Mouse (Mus musculus) hindbrain, embryonic 14.5 days (tissue): Measurements from ENCODE around the gene Tcf23. TPM values are rescaled to one million over a fixed set of nuclear protein-coding genes. Genes with fewer than 3 reads are reported as not detected.

Source experiments
- ATAC-seq: fragments of 200-750 bp; cut with Nextera tagmentation; 2 replicates; pipeline ENCODE4 v1.8.0; 2017; ENCODE audit warnings: moderate number of reproducible peaks, mild to moderate bottlenecking, moderate TSS enrichment, moderate library complexity; ENCODE audit not compliant: low FRiP score
- DNase-seq: peaks from one replicate; pipeline ENCODE4 v3.0.0-alpha.2; 2015; ENCODE audit warnings: low spot score
- H3K27ac ChIP-seq: fragments of 300-500 bp; sonication (generic); 2 replicates; pipeline ENCODE4 v1.5.1; 2014; ENCODE audit warnings: mild to moderate bottlenecking, moderate library complexity
- H3K27me3 ChIP-seq: fragments of 300-500 bp; sonication (generic); 2 replicates; pipeline ENCODE4 v1.6.1; 2014; ENCODE audit warnings: mild to moderate bottlenecking, low read length, mixed read lengths; ENCODE audit not compliant: control insufficient read depth, insufficient read depth
- H3K36me3 ChIP-seq: fragments of 300-500 bp; sonication (generic); replicated peaks from 2 replicates; pipeline ENCODE4 v1.6.1; 2014; ENCODE audit not compliant: control insufficient read depth, insufficient read depth
- H3K4me1 ChIP-seq: fragments of 300-500 bp; sonication (generic); replicated peaks from 2 replicates; pipeline ENCODE4 v1.6.1; 2014; ENCODE audit warnings: antibody characterized with exemption, low read length, mixed read lengths; ENCODE audit not compliant: control insufficient read depth, insufficient read depth
- H3K4me2 ChIP-seq: fragments of 300-500 bp; sonication (generic); replicated peaks from 2 replicates; pipeline ENCODE4 v1.6.1; 2014; ENCODE audit warnings: mild to moderate bottlenecking, moderate library complexity
- H3K4me3 ChIP-seq: fragments of 300-500 bp; sonication (generic); replicated peaks from 2 replicates; pipeline ENCODE4 v1.5.1; 2014; ENCODE audit warnings: mild to moderate bottlenecking, low read length
- H3K9ac ChIP-seq: fragments of 300-500 bp; sonication (generic); 2 replicates; pipeline ENCODE4 v1.6.1; 2014
- H3K9me3 ChIP-seq: fragments of 300-500 bp; sonication (generic); 2 replicates; pipeline ENCODE4 v1.6.1; 2016; ENCODE audit warnings: low read length; ENCODE audit not compliant: control insufficient read depth
- WGBS: fragments of 180-500 bp; shearing (Covaris S2); extraction: QIAGEN DNeasy Blood & Tissue Kit; methylation state at CpG from one replicate; pipeline ENCODE4 v1.1.7; 2014; 5-methylcytosine and 5-hydroxymethylcytosine counted together
- polyA plus RNA-seq: library from polyadenylated mRNA; unstranded; fragments of >200 nt; fragmentation: Nextera tagmentation; extraction: Ambion mirVana; gene quantifications from 2 replicates; pipeline ENCODE4 v1.2.1, GENCODE M21; 2014

Tcf23 gene
- polyA plus RNA-seq: 0.04 TPM in 1 of 2 replicates, not detected in the other

DNA sequence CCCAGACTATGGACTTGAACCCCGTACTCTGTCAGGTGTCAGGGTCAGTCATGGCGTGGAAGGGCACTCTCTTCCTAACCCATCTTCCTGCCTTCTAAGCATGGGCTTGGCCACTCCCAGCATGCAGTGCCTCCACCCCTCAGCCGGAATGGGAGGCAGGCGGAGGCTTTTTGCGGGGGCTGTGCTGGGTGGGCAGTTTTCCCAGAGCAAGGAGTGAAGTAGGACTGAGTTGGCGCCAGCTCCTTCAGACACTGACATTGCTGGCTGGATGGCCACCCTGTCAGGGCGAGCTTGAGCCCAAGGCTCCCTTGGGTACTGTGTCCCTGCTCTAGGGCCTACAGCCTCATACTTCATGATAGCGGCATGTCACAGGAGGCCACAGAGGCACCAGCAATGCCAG, at the start of gene Tcf23:
Tcf23 (plus strand) TSS at position 247 of the 400 bp plus-strand sequence.
- 81% methylated on average over 8 of the region's 8 CpGs for WGBS

DNA sequence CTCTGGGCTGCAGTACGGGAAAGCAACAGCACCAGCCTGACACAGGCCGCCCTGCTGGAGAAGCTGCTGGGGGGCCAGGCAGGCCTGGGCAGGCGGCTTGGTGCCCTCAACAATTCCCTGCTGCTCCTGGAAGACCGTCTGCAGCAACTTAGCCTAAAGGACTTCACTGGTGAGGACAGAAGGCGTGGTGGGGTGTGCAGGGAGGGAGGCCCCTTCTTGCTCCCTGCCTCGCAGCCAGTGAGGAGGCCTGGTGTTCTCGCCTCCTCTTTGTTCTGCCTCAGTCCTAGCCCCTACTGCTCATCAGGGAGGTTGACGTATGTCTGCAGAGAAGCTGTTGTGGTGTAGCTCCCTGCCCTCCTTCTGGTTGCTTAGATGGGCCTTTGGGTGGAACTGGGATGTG, 49.8 kb upstream of the Tcf23 start:
- no peak overlapping the region for H3K9ac ChIP-seq
- H3K9me3 ChIP-seq: no peaks in the 10 kb centered on the region
- 87% methylated on average over 8 of the region's 8 CpGs for WGBS
- no peak overlapping the region for H3K4me2 ChIP-seq
- no peak overlapping the region for H3K27ac ChIP-seq
- no peak for DNase-seq
- H3K36me3 ChIP-seq: no peaks in the 10 kb centered on the region
- H3K4me3 ChIP-seq: no peak overlapping the region
- peaks cover 27% of the 10 kb centered on the region for H3K4me1 ChIP-seq
- no peak for ATAC-seq
- no peaks in the 10 kb centered on the region for H3K27me3 ChIP-seq

More for the DNA sequence above, at the start of gene Tcf23:
- no peaks in the 10 kb centered on the region for H3K9me3 ChIP-seq
- no peak for DNase-seq
- no peaks in the 10 kb centered on the region for H3K27me3 ChIP-seq
- no peak within 1 kb of the TSS for H3K9ac ChIP-seq
- H3K4me1 ChIP-seq: no peaks in the 10 kb centered on the region
- no peaks in the 10 kb centered on the region for H3K36me3 ChIP-seq
- no peak within 1 kb of the TSS for H3K4me2 ChIP-seq
- no peak for ATAC-seq
- H3K4me3 ChIP-seq: no peak within 1 kb of the TSS
- H3K27ac ChIP-seq: no peak within 1 kb of the TSS

DNA sequence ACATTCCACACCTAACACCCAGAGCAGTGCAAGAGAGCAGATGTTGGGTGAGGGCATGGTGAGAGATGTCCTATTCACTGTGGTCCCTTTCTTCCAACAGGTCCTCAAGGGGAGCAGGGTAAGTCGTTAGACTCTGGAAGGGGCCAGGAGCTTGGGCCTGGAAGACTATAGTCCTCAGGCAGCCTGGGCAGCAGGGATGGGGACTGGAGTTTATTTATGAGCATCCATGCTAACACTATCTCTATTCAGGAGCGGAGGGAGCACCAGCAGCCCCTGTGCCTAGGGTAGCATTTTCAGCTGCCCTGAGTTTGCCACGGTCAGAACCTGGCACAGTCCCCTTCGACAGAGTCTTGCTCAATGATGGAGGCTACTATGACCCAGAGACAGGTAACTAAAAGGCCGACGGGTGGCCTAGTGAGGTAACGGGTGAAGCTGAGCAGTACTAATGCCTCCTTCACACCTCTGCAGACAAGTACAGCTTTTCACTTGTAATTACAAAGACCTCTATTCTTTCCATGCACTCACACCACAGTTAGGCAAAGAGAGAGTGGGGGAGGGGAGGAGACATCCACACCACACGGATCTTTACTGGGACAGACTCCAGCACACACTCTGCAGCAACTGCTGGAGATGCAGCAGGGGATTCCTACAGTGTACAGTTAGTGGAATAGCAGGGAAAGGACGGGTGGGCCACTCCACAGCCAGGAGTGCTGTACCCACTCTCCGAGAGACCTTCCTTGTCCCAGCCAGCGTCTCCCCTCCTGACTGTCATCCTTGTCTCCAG, 48.4 kb upstream of the Tcf23 start:
- ATAC-seq: no peak
- no peak for DNase-seq
- H3K27me3 ChIP-seq: no peaks in the 10 kb centered on the region
- no peak overlapping the region for H3K4me3 ChIP-seq
- H3K4me1 ChIP-seq: peaks cover 23% of the 10 kb centered on the region
- no peak overlapping the region for H3K27ac ChIP-seq
- no peak overlapping the region for H3K9ac ChIP-seq
- H3K36me3 ChIP-seq: no peaks in the 10 kb centered on the region
- WGBS: 74% methylated on average over 11 of the region's 11 CpGs
- no peak overlapping the region for H3K4me2 ChIP-seq
- H3K9me3 ChIP-seq: no peaks in the 10 kb centered on the region

DNA sequence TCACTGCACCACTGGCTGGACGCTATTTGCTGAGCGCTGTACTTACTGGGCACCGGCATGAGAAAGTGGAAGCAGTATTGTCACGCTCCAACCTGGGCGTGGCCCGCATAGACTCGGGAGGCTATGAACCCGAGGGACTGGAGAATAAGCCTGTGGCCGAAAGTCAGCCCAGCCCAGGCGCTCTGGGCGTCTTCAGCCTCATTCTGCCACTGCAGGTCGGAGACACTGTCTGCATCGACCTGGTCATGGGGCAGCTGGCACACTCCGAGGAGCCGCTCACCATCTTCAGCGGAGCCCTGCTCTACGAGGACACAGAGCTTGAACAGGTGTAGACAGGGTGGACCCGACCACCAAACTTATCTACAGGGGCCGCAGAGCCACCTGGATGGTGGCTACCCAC, 47.8 kb upstream of the Tcf23 start:
- no peak for DNase-seq
- Histone ChIP-seq H3K27me3 (no peaks in the 10 kb centered on the region), H3K9me3 (no peaks in the 10 kb centered on the region), H3K4me2 (peak overlapping the region; percentile 85; the same call in 1 of the 2 replicates), H3K4me1 (peaks cover 18% of the 10 kb centered on the region), H3K27ac (no peak overlapping the region), H3K36me3 (no peaks in the 10 kb centered on the region), H3K4me3 (no peak overlapping the region), H3K9ac (no peak overlapping the region)
- 61% methylated on average over 19 of the region's 19 CpGs for WGBS
- ATAC-seq: peak; percentile 12; the same call in 1 of the 2 replicates

DNA sequence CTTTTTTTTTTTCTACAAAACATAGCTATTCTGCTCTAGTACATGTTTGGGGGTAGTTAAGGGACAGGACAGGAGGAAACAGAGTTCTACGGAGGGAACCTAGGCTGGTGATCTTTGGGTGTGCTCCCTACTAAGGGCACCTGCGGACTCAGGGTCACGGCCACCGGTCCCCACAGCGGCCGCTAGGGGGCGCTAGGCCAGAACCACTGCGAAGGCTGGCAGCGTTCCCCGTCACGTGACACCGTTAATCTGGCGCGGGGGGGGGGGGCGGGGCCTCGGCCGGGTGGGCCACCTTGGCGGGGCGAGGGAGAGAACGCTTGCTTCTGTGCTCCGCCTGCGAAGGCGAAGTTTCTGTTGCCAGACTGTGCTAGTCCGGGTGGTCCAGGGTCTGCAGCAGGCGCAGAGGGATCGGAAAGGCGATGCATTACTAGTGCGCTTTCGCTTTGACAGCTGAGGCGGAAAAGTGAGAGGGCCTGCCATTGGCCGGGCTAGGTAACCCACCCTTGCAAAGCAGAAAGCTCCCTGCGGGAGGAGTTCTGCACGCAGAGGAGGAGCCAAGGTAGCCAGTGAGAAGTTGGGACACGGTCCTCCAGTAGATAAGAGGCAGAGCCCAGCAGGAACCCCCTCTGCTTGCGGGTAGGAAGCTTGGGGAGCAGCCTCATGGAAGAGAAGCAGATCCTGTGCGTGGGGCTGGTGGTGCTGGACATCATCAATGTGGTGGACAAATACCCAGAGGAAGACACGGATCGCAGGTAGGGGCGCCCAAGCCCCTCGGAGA, 47.0 kb upstream of the Tcf23 start, which contains the start of gene Khk:
Khk (plus strand) TSS at position 176 of the 778 bp plus-strand sequence.
- Histone ChIP-seq H3K36me3 (no peaks in the 10 kb centered on the region), H3K27me3 (no peaks in the 10 kb centered on the region), H3K9me3 (no peaks in the 10 kb centered on the region), H3K4me1 (peaks cover 12% of the 10 kb centered on the region), H3K9ac (peak within 1 kb of the TSS; percentile 53), H3K4me3 (peak within 1 kb of the TSS; percentile 45), H3K27ac (peak within 1 kb of the TSS; percentile 70; the same call in 1 of the 2 replicates), H3K4me2 (peak within 1 kb of the TSS; percentile 85)
- peak; percentile 91 for DNase-seq
- peak; percentile 70 for ATAC-seq
- WGBS: under 1% methylated on average over 39 of the region's 40 CpGs

DNA sequence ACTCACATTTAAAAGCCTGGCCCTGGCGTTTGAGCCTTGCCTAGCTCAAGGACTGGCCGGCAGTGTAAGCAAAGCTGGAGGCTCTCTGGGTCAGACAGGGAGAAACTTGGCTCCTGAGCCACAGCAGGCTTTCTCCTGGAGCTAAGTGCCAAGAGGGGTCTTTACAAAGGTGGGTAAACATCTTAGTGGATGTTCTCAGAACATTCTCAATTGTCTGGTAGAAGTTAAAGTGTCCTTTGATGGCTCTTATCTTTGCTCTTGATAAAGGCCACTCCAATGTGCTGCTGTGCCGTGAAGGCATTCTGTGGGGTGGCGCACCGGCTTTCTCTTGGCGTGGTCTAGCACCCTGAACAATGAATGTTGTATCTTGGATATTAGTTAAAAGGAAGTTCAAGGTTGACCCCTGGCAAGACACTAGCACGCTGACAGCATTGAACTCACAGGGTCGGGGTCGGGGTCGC, 45.9 kb upstream of the Tcf23 start:
- Histone ChIP-seq H3K9me3 (no peaks in the 10 kb centered on the region), H3K4me1 (peaks cover 12% of the 10 kb centered on the region), H3K27ac (no peak overlapping the region), H3K27me3 (no peaks in the 10 kb centered on the region), H3K9ac (0 out of 2 replicates have a peak overlapping the region, but pooled peaks have one; percentile 53), H3K4me3 (peak overlapping the region; percentile 45; the same call in 1 of the 2 replicates), H3K36me3 (no peaks in the 10 kb centered on the region), H3K4me2 (peak overlapping the region; percentile 85)
- 75% methylated on average over 10 of the region's 10 CpGs for whole genome bisulfite sequencing
- no peak for ATAC-seq
- DNase-seq: no peak

DNA sequence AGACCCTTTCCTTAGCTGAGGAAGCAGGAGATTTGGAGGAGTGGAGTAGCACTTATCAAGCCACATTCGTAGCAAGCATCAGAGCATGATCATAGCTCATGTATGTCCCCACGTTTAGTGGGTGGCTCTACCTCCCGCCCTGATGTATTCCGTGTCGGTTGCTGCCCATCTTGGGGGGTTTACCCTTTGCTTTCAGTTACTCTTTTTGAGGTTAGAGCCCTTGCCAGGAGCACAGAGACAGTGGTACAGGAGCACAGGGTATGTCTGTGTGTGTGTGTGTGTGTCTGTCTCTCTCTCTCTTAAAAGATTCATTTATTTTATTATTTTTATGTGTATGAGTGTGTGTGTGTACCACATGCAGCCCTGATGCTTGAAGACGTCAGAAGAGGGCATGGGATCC, 45.3 kb upstream of the Tcf23 start:
- no peak overlapping the region for H3K4me2 ChIP-seq
- no peak overlapping the region for H3K4me3 ChIP-seq
- H3K27me3 ChIP-seq: no peaks in the 10 kb centered on the region
- no peaks in the 10 kb centered on the region for H3K9me3 ChIP-seq
- peaks cover 12% of the 10 kb centered on the region for H3K4me1 ChIP-seq
- 85% methylated on average over 6 of the region's 6 CpGs for WGBS
- DNase-seq: no peak
- H3K27ac ChIP-seq: no peak overlapping the region
- H3K9ac ChIP-seq: no peak overlapping the region
- no peak for ATAC-seq
- no peaks in the 10 kb centered on the region for H3K36me3 ChIP-seq

DNA sequence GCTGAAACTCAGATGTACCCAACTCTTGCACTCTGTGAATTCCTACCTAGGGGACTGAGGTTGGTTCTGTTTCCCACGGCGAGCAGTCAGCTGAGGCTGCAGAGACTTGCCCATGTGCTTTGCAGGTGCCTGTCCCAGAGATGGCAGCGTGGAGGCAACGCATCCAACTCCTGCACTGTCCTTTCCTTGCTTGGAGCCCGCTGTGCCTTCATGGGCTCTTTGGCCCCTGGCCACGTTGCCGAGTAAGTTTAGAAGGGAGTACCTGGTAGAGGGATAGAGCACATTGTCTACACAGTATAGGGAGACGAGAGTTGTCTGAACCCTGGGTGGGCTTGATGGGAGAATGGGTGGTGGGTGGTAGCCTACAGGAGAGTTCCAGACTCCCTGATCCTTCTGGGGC, 43.8 kb upstream of the Tcf23 start:
- no peaks in the 10 kb centered on the region for H3K36me3 ChIP-seq
- H3K4me1 ChIP-seq: peaks cover 12% of the 10 kb centered on the region
- ATAC-seq (no peak), DNase-seq (no peak)
- H3K9ac ChIP-seq: no peak overlapping the region
- H3K27ac ChIP-seq: no peak overlapping the region
- H3K9me3 ChIP-seq: no peaks in the 10 kb centered on the region
- WGBS: 86% methylated on average over 8 of the region's 8 CpGs
- no peak overlapping the region for H3K4me2 ChIP-seq
- H3K4me3 ChIP-seq: no peak overlapping the region
- no peaks in the 10 kb centered on the region for H3K27me3 ChIP-seq

DNA sequence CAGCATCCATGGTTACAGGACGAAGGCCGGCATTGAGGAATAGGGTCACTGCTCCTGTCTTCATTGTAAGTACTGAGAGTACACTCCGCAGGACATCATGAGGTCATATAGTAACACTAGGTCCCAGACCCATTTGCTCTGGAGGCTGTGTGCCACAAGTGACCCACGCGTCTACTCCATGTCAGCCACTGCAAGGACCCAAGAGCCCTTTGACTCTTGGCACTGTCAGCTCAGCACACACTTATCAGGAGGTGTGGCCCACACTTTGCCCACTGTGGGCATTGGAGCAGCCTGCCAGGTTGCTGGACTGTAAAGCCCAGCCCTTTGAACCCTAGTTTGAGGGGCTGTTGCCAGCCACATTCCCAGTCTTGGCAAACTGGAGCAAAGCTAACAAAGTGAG, 43.2 kb upstream of the Tcf23 start:
- Histone ChIP-seq H3K9me3 (no peaks in the 10 kb centered on the region), H3K4me1 (peaks cover 12% of the 10 kb centered on the region), H3K4me2 (no peak overlapping the region), H3K27ac (no peak overlapping the region), H3K9ac (no peak overlapping the region), H3K4me3 (no peak overlapping the region), H3K36me3 (no peaks in the 10 kb centered on the region), H3K27me3 (no peaks in the 10 kb centered on the region)
- 92% methylated on average over 5 of the region's 5 CpGs for WGBS
- ATAC-seq (no peak), DNase-seq (no peak)
